Mouse (Mus musculus): ENCODE data around the gene N4bp2.

N4bp2 gene

GRCm38 (mm10) chr5:65829059-65829458 lies 65.7 kb downstream of the N4bp2 start:
- DNase-seq (ENCODE audit: low spot score): no peak

- DNase-seq (ENCODE audit: low spot score): no peak
Observed at GRCm38 (mm10) chr5:65831917-65832618, 68.7 kb downstream of the N4bp2 start.

- DNase-seq (ENCODE audit: low spot score): no peak
Observed at GRCm38 (mm10) chr5:65833092-65833491, 69.8 kb downstream of the N4bp2 start.

- DNase-seq (ENCODE audit: low spot score): no peak
Observed at GRCm38 (mm10) chr5:65833766-65834498, 70.6 kb downstream of the N4bp2 start.

- DNase-seq (ENCODE audit: low spot score): no peak
Observed at GRCm38 (mm10) chr5:65838053-65838452, 74.7 kb downstream of the N4bp2 start.

GRCm38 (mm10) chr5:65842947-65843346 lies 79.6 kb downstream of the N4bp2 start:
- DNase-seq (ENCODE audit: low spot score): no peak

- DNase-seq (ENCODE audit: low spot score): no peak
Observed at GRCm38 (mm10) chr5:65846534-65846933, 83.2 kb downstream of the N4bp2 start.

GRCm38 (mm10) chr5:65846958-65847357 lies 83.6 kb downstream of the N4bp2 start:
- no peak for DNase-seq (ENCODE audit: low spot score)

- DNase-seq (ENCODE audit: low spot score): no peak
Observed at GRCm38 (mm10) chr5:65847656-65848055, 84.3 kb downstream of the N4bp2 start.

- DNase-seq (ENCODE audit: low spot score): no peak
Observed at GRCm38 (mm10) chr5:65850765-65851164, 87.4 kb downstream of the N4bp2 start.

GRCm38 (mm10) chr5:65854786-65855191 lies 91.5 kb downstream of the N4bp2 start:
- no peak for DNase-seq (ENCODE audit: low spot score)

- DNase-seq (ENCODE audit: low spot score): no peak
Observed at GRCm38 (mm10) chr5:65855571-65855970, 92.2 kb downstream of the N4bp2 start.

- no peak for DNase-seq (ENCODE audit: low spot score)
Observed at GRCm38 (mm10) chr5:65856591-65857411, 93.5 kb downstream of the N4bp2 start.

GRCm38 (mm10) chr5:65857935-65858334 lies 94.6 kb downstream of the N4bp2 start:
- no peak for DNase-seq (ENCODE audit: low spot score)

GRCm38 (mm10) chr5:65858355-65858754 lies 95.0 kb downstream of the N4bp2 start:
- no peak for DNase-seq (ENCODE audit: low spot score)

GRCm38 (mm10) chr5:65858898-65859297 lies 95.6 kb downstream of the N4bp2 start:
- DNase-seq (ENCODE audit: low spot score): no peak

- DNase-seq (ENCODE audit: low spot score): no peak
Observed at GRCm38 (mm10) chr5:65859396-65859795, 96.1 kb downstream of the N4bp2 start.

GRCm38 (mm10) chr5:65860281-65861000 lies 97.1 kb downstream of the N4bp2 start:
- no peak for DNase-seq (ENCODE audit: low spot score)

GRCm38 (mm10) chr5:65861154-65861944 lies 98.0 kb downstream of the N4bp2 start, which contains the start of gene Rhoh:
Gene Rhoh (plus strand): TSS chr5:65861213.
- no peak for DNase-seq (ENCODE audit: low spot score)

GRCm38 (mm10) chr5:65862217-65862927 lies 99.1 kb downstream of the N4bp2 start:
- DNase-seq (ENCODE audit: low spot score): no peak
